Mouse (Mus musculus) CD4-positive helper T cell, adult 2 months (primary cell): Measurements from ENCODE around the gene Gm13539.

Source experiments
- DNase-seq: peaks from one replicate; pipeline ENCODE4 v3.0.0-alpha.2; 2012; ENCODE audit warnings: low read depth, missing footprints, low spot score

The Gm13539 gene

GRCm38 (mm10) chr2:25824751-25825150, 42.7 kb downstream of the Gm13539 start:
- DNase-seq: no peak

- peak; percentile 69 for DNase-seq
Measured at GRCm38 (mm10) chr2:25828344-25828947, 46.4 kb downstream of the Gm13539 start.

GRCm38 (mm10) chr2:25830786-25831185, 48.7 kb downstream of the Gm13539 start:
- DNase-seq: no peak

- peak; percentile 63 for DNase-seq
Measured at GRCm38 (mm10) chr2:25836291-25836690, 54.2 kb downstream of the Gm13539 start.
